Mouse (Mus musculus) neural tube, embryonic 15.5 days (tissue): ENCODE results near the gene Rnf135. TPM values are rescaled to one million over a fixed set of nuclear protein-coding genes. Genes with fewer than 3 reads are reported as not detected.

ENCODE experiments used
- ATAC-seq: fragments of 200-750 bp; cut with Nextera tagmentation; 2 replicates; pipeline ENCODE4 v1.8.0; 2017; ENCODE audit warnings: mild to moderate bottlenecking, moderate TSS enrichment, moderate library complexity; ENCODE audit not compliant: low FRiP score
- H3K27ac ChIP-seq: fragments of 300-500 bp; sonication (generic); replicated peaks from 2 replicates; pipeline ENCODE4 v1.5.1; 2015; ENCODE audit warnings: mild to moderate bottlenecking, inconsistent platforms
- H3K27me3 ChIP-seq: fragments of 300-500 bp; sonication (generic); replicated peaks from 2 replicates; pipeline ENCODE4 v1.6.1; 2015; ENCODE audit warnings: inconsistent platforms
- H3K36me3 ChIP-seq: fragments of 300-500 bp; sonication (generic); 2 replicates; pipeline ENCODE4 v1.6.1; 2015; ENCODE audit warnings: inconsistent platforms
- H3K4me1 ChIP-seq: fragments of 300-500 bp; sonication (generic); 2 replicates; pipeline ENCODE4 v1.6.1; 2015; ENCODE audit warnings: inconsistent platforms
- H3K4me2 ChIP-seq: fragments of 300-500 bp; sonication (generic); 2 replicates; pipeline ENCODE4 v1.6.1; 2015; ENCODE audit warnings: inconsistent platforms, mild to moderate bottlenecking, moderate library complexity
- H3K4me3 ChIP-seq: fragments of 300-500 bp; sonication (generic); replicated peaks from 2 replicates; pipeline ENCODE4 v1.5.1; 2015; ENCODE audit warnings: mild to moderate bottlenecking, inconsistent platforms
- H3K9ac ChIP-seq: fragments of 300-500 bp; sonication (generic); replicated peaks from 2 replicates; pipeline ENCODE4 v1.6.1; 2015; ENCODE audit warnings: mild to moderate bottlenecking, inconsistent platforms
- H3K9me3 ChIP-seq: fragments of 300-500 bp; sonication (generic); replicated peaks from 2 replicates; pipeline ENCODE4 v1.6.1; 2016; ENCODE audit warnings: inconsistent platforms
- WGBS: fragments of 180-500 bp; shearing (Covaris S2); methylation state at CpG from one replicate; pipeline ENCODE4 v1.1.7; 2015; ENCODE audit warnings: mixed read lengths; 5-methylcytosine and 5-hydroxymethylcytosine counted together
- polyA plus RNA-seq: library from polyadenylated mRNA; unstranded; fragments of >200 nt; fragmentation: Nextera tagmentation; extraction: Ambion mirVana; gene quantifications from 2 replicates; pipeline ENCODE4 v1.2.1, GENCODE M21; 2015

Gene Rnf135
- polyA plus RNA-seq, 1 experiment from 2014 or later, result 2.9 TPM

DNA sequence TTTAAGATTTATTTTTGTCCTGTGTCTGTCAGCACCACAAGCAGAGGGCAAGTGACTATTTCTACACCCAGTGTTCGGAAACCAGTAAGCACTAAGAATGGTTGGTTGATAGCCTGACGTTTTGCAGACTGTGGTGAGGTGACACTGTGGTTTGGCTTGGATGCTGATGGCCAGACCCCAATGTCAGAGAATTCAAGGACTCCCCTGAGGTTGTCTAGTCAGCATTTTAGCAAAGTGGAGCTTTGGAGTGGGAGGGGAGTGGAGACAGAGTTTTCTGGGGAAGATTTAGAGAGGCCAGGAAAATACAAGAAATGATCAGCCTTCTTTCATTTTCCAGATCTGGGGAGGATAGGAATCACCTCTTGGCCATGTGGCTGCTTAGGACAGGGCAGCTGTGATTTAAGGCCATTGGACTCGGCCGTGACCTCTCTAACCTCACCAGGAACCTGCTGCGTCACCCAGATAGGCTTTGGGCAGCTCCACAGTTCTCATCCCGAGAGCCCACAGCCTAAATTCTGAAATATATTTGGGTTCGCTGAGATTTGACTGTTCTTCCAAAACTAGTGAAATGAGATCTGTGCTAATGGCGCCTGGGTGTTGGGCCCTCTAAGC is 34.1 kb upstream of the Rnf135 start:
- Histone ChIP-seq H3K27me3 (peaks cover 31% of the 10 kb centered on the region), H3K4me2 (no peak overlapping the region), H3K4me3 (no peak overlapping the region), H3K27ac (no peak overlapping the region), H3K9me3 (no peaks in the 10 kb centered on the region), H3K9ac (no peak overlapping the region), H3K36me3 (no peaks in the 10 kb centered on the region), H3K4me1 (peaks cover 9% of the 10 kb centered on the region)
- ATAC-seq, result no peak
- WGBS, result 85% methylated on average over 8 of the region's 8 CpGs

DNA sequence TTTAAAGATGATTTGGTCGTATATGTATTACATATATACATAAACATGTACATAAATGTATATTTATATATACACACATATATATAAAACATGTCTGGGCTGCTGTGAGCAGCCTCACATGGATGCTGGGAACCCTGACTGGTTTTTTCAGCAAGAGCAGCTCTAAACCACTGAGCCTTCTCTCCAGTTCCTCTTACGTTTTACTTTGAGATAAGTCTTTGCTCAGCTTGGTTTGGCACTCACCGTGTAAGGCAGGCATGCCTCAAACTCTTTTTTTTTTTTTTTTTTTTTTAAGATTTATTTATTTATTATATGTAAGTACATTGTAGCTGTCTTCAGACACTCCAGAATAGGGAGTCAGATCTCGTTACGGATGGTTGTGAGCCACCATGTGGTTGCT is 33.1 kb upstream of the Rnf135 start:
- Histone ChIP-seq H3K36me3 (no peaks in the 10 kb centered on the region), H3K4me2 (no peak overlapping the region), H3K4me1 (peaks cover 9% of the 10 kb centered on the region), H3K9ac (no peak overlapping the region), H3K27me3 (peaks cover 41% of the 10 kb centered on the region), H3K4me3 (no peak overlapping the region), H3K9me3 (no peaks in the 10 kb centered on the region), H3K27ac (no peak overlapping the region)
- 86% methylated on average over 5 of the region's 5 CpGs for WGBS
- ATAC-seq, result no peak

DNA sequence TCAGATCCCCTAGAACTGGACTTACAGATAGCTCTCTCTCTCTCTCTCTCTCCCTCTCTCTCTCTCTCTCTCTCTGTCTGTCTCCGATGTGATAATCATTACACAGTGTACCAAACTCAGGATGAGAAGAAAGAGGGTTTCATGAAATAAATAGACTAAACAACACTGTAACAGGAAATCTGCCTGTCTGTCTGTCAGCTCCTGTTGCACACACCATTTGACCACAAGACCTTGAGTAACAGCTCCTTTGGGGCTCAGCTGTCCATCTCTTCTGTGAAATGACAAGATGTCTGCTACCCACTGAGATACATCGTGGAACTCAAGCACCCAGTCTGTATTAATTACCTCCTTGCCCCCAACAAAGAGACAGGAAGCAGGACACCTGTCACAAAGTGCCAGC is 32.1 kb upstream of the Rnf135 start:
- Histone ChIP-seq H3K4me3 (no peak overlapping the region), H3K9me3 (no peaks in the 10 kb centered on the region), H3K9ac (no peak overlapping the region), H3K27me3 (peaks cover 51% of the 10 kb centered on the region), H3K4me1 (peaks cover 9% of the 10 kb centered on the region), H3K4me2 (no peak overlapping the region), H3K36me3 (no peaks in the 10 kb centered on the region), H3K27ac (no peak overlapping the region)
- 72% methylated on average over 2 of the region's 2 CpGs for WGBS
- ATAC-seq, result no peak

DNA sequence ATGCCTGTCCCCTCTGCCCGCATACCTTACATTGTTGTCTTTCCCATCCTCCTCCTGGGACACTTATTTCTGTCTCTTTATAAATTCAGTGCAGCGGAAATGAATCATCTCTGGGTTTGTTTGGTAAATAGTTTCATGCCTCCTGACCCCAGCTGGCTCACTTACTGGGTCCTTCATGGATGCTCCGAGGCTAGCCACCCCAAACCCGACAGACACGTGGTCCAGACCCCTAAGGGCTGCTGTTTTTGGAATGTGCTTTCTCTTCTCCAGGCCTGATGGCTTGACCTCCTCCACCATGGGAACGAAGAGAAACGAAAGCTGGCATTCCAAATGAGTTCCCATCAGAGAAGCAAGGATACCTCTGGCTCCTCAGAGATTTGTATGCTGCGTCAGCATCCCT is 31.3 kb upstream of the Rnf135 start:
- no peak overlapping the region for H3K9ac ChIP-seq
- WGBS, result 79% methylated on average over 8 of the region's 8 CpGs
- H3K4me1 ChIP-seq, result peaks cover 9% of the 10 kb centered on the region
- peaks cover 51% of the 10 kb centered on the region for H3K27me3 ChIP-seq
- no peak overlapping the region for H3K4me3 ChIP-seq
- H3K9me3 ChIP-seq, result no peaks in the 10 kb centered on the region
- no peaks in the 10 kb centered on the region for H3K36me3 ChIP-seq
- no peak overlapping the region for H3K4me2 ChIP-seq
- no peak overlapping the region for H3K27ac ChIP-seq
- no peak for ATAC-seq

DNA sequence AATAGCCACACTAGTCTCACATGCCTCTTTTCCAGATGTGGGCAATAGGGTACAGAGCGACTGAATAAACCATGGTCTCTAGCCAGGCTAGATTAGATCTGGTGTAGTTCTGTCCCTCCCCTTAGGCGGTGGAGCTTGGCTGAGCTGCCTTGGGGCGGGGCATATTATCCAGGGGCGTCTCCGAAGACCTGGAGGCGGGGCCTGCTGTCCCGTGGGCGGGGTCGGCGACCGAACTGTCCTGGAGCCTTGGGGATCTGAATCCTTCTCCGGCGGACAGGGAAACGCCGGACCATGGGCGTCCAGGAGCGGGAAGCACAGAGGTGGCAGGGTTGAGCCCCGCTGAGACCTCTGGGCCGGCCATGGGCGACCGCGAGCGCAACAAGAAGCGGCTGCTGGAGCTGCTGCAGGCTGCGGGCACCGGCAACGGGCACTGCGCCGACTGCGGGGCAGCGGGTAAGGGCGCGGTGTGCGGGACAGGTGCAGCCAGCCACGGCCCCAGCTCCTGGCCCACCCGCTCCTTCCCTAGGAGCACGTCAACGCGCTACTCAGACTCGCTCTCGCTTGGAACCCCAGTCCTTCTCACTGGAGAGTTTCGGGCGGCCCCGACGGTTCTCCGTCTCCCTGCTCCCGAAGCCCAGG is 29.7 kb upstream of the Rnf135 start, which contains the start of gene Adap2:
TSS of gene Adap2 (plus strand) at position 249 of the 639 bp plus-strand sequence.
- ATAC-seq, result no peak
- 2% methylated on average over 45 of the region's 47 CpGs for WGBS

DNA sequence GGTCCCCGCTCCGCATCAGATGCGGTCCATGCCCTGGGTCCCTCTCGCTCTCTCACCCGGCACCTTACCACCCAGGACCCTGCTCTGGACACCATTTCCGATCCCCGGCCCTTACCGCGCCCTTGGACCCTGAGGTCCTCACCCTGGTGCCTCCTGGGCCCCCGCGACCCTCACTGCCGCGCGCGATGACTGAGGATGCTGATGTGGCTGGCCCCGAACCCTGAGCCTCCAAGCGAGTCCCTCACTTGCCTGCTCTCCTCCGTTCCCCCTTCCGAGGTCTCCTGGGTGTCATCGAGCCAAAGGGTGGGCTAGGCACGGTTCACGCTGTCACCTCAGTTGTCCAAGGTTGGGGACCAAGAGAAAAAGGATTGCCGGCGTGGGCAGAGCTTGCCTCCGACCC is 29.1 kb upstream of the Rnf135 start:
- Histone ChIP-seq H3K27ac (no peak overlapping the region), H3K4me3 (peak overlapping the region; percentile 50), H3K4me1 (peaks cover 9% of the 10 kb centered on the region), H3K9ac (peak overlapping the region; percentile 47; the same call in 1 of the 2 replicates), H3K9me3 (no peaks in the 10 kb centered on the region), H3K27me3 (peaks cover 51% of the 10 kb centered on the region), H3K4me2 (peak overlapping the region; percentile 75), H3K36me3 (no peaks in the 10 kb centered on the region)
- ATAC-seq, result no peak
- 30% methylated on average over 25 of the region's 25 CpGs for WGBS

More for the DNA sequence above, 29.7 kb upstream of the Rnf135 start, which contains the start of gene Adap2:
- Histone ChIP-seq H3K9ac (peak within 1 kb of the TSS; percentile 47), H3K4me2 (peak within 1 kb of the TSS; percentile 75), H3K36me3 (no peaks in the 10 kb centered on the region), H3K27me3 (peaks cover 51% of the 10 kb centered on the region), H3K4me1 (peaks cover 9% of the 10 kb centered on the region), H3K4me3 (peak within 1 kb of the TSS; percentile 50), H3K27ac (no peak within 1 kb of the TSS), H3K9me3 (no peaks in the 10 kb centered on the region)

DNA sequence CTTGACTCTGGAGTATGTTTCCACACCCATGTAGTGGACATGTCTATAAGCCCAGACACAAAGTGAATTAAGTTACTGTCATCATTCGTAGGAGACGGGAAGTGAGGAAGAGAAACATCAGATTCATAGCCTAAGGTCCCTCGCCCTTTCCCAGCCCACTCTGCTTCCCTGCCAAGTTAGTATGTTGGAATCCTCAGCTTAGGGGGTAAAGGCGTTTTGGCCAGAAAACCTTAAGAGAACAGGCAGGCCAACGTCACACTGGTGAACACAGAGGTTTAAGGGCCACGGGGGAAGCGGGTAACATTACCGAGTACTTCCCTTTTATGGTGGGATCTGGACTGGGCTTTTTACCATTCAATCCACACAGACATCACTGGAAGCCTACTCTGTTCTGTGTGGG is 28.1 kb upstream of the Rnf135 start:
- no peaks in the 10 kb centered on the region for H3K9me3 ChIP-seq
- no peak overlapping the region for H3K9ac ChIP-seq
- no peak for ATAC-seq
- peaks cover 9% of the 10 kb centered on the region for H3K4me1 ChIP-seq
- H3K27ac ChIP-seq, result no peak overlapping the region
- 87% methylated on average over 8 of the region's 8 CpGs for WGBS
- H3K36me3 ChIP-seq, result no peaks in the 10 kb centered on the region
- no peak overlapping the region for H3K4me2 ChIP-seq
- H3K27me3 ChIP-seq, result peaks cover 51% of the 10 kb centered on the region
- no peak overlapping the region for H3K4me3 ChIP-seq

DNA sequence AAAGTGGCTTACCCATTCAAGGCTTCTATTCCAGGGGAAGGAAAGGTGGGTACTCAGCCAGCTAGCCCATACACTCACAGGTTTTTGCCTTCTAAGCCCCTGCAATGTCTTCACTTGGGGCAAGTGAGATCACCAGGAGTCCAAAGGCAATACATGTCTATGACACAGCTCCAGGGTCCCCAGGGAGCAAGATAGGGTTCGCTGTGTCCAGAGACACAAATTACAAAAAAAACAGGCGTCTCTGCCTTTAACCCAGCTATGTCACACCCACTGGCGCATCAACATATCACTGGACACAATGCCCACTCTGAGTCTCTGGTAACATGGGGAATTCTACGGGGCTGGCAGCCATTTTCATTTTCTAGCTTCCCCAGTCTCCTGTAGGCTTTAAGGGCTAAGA is 27.7 kb upstream of the Rnf135 start:
- Histone ChIP-seq H3K9ac (no peak overlapping the region), H3K36me3 (no peaks in the 10 kb centered on the region), H3K27me3 (peaks cover 51% of the 10 kb centered on the region), H3K27ac (no peak overlapping the region), H3K4me3 (no peak overlapping the region), H3K4me2 (no peak overlapping the region), H3K4me1 (peaks cover 9% of the 10 kb centered on the region), H3K9me3 (no peaks in the 10 kb centered on the region)
- no peak for ATAC-seq
- 80% methylated on average over 4 of the region's 4 CpGs for WGBS

DNA sequence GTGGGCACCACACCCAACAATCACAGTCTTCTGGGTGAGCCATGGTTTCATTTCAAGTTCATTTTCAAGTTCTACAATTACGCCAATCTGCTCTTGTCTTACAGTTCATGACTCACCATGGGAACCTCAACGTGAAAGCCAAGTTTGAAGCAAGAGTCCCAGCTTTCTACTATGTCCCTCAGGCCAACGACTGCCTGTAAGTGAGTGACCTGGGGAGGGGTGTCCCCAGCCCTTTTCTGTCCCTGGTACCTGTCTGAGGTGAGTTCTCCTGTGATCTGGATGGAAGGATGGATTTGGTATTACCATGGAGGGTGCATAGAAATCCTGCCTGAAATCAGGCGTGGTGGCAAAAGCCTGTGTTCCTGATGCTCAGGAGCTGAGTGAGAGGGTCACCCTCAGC is 26.8 kb upstream of the Rnf135 start:
- Histone ChIP-seq H3K9ac (no peak overlapping the region), H3K36me3 (no peaks in the 10 kb centered on the region), H3K9me3 (no peaks in the 10 kb centered on the region), H3K4me1 (peaks cover 9% of the 10 kb centered on the region), H3K4me2 (no peak overlapping the region), H3K4me3 (no peak overlapping the region), H3K27me3 (peaks cover 46% of the 10 kb centered on the region), H3K27ac (no peak overlapping the region)
- ATAC-seq, result no peak
- 78% methylated on average over 4 of the region's 4 CpGs for WGBS

DNA sequence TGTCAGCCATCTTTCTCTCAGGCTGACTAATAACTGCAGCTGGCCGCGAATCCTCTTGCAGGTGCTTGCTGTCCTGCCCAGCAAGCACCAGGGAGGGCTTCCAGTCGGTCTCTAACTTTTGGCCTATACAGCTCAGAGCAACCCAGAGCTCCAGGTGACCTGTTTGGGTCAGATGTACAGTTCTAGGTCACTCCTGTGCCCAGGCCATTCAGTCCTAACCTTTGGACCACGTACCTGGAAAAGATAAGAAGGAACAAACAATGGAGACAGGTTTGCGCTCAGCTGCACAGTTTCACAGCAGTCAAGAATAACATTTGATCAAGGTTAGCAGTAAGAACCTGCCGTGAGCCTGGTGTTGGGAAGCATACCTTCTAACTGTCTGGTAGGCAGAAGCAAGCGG is 24.6 kb upstream of the Rnf135 start:
- Histone ChIP-seq H3K27me3 (peaks cover 24% of the 10 kb centered on the region), H3K4me3 (no peak overlapping the region), H3K4me2 (no peak overlapping the region), H3K36me3 (no peaks in the 10 kb centered on the region), H3K9ac (no peak overlapping the region), H3K27ac (no peak overlapping the region), H3K9me3 (no peaks in the 10 kb centered on the region), H3K4me1 (peaks cover 6% of the 10 kb centered on the region)
- 89% methylated on average over 7 of the region's 7 CpGs for WGBS
- no peak for ATAC-seq

DNA sequence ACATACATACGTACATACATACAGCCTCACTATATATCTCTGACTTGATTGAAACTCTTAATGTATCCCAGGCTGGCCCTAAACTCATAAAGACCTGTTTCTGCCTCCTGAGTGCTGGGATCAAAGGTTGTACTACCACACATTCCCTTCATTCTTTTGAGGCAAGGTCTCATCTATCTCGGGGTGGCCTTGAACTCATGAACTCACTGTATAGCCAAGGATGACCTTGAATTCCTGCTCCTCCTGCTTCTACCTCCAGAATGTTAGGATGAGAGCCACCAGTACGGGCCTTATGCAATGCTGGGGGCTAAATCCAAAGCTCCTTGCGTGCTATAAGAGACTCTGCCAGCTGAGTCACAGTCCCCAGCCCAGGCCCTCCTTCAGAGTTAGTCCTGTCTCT is 22.6 kb upstream of the Rnf135 start:
- H3K9ac ChIP-seq, result no peak overlapping the region
- WGBS, result 86% methylated on average over 4 of the region's 4 CpGs
- peaks cover 5% of the 10 kb centered on the region; the same call in 1 of the 2 replicates for H3K27me3 ChIP-seq
- H3K36me3 ChIP-seq, result no peaks in the 10 kb centered on the region
- no peaks in the 10 kb centered on the region for H3K4me1 ChIP-seq
- H3K4me2 ChIP-seq, result no peak overlapping the region
- no peak overlapping the region for H3K4me3 ChIP-seq
- no peaks in the 10 kb centered on the region for H3K9me3 ChIP-seq
- no peak overlapping the region for H3K27ac ChIP-seq
- no peak for ATAC-seq

DNA sequence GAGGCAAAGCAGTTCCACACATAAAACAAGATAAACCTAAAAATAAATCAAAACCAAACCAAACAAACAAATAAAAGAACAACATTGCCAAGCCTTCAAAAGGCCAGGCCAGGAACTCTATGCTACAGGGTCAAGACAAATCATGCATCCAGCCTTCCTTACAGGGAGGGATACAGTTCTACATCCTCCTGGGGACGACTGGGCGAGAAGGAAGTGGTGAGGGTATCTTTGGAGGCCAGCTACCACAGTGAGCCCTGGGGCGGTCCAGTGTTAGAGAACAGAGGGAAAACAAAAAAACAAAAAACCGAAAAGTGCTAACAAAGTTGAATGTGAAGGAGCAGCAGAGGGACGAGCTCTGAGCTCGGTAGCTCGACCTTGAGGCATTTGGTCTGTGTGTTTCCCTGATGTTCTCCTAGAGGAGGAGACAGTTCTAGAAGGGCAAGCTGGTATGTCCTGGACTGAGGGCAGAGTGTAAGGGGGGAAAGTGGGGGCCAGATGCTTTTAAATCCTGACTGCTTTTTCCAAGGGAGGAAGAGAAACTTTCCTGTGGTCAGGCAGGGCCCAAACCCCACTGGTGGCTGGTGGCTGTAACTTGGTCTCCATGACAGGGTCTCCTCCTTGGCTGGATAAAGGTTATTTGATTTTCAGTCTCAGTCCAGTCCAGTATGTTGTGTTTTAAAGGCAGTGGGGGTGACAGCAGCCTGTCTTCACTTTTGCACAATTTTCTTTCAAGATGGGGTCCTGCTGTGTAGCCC is 20.1 kb upstream of the Rnf135 start:
- no peaks in the 10 kb centered on the region for H3K4me1 ChIP-seq

More for the DNA sequence above, 20.1 kb upstream of the Rnf135 start:
- Histone ChIP-seq H3K9ac (no peak overlapping the region), H3K4me3 (no peak overlapping the region), H3K4me2 (no peak overlapping the region), H3K36me3 (no peaks in the 10 kb centered on the region), H3K27ac (no peak overlapping the region), H3K9me3 (no peaks in the 10 kb centered on the region), H3K27me3 (no peaks in the 10 kb centered on the region)
- 76% methylated on average over 7 of the region's 7 CpGs for WGBS
- no peak for ATAC-seq
